Mouse (Mus musculus) lung, postnatal 0 days (tissue): ENCODE results near the gene Agpat2.

Experiments used
- CTCF ChIP-seq: IDR thresholded peaks from 2 replicates; pipeline ENCODE4 v1.5.1; 2016; ENCODE audit warnings: antibody characterized with exemption, mild to moderate bottlenecking
- EP300 ChIP-seq: IDR thresholded peaks from 2 replicates; pipeline ENCODE4 v1.6.1; 2016; ENCODE audit warnings: antibody characterized with exemption, mild to moderate bottlenecking, control low read depth

DNA sequence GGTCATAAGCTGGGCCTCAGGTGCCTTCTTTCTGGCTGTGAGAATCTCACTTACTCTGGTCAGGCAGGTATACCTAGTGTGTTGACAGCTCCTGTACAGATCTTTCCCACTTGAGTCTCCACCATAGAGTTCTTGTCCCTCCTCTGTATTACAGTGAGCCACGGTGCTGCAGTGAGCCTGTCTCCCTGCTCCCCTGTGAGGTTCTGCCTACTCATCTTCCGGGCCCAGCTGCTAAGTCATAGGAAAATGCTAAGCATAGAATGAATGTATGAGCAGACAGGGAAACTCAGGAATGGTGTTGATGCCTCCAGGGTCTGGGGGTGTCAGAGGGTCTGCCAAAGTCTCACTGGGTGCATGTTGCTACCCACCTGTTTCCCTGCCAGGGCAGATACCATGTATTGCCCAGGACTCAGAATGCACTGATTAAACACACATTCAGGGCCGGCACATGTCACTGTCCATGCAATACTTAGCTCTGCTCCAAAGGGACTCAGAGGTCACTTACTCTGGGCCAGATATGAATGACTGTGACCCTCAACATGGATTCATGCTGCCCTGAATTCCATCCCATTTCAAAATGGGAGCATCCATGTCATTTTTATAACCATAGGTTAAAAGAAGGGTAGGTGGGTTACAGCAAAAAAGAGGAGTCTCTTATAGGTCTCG, 11.4 kb upstream of the Agpat2 start:
- no peak for TF ChIP-seq CTCF
- no peak for TF ChIP-seq EP300
